Mouse (Mus musculus) retina, postnatal 1 day (tissue): ENCODE measurements around the gene Crb2.

ENCODE experiments used
- DNase-seq: peaks from one replicate; pipeline ENCODE4 v3.0.0-alpha.2; 2012

Crb2 gene

DNA sequence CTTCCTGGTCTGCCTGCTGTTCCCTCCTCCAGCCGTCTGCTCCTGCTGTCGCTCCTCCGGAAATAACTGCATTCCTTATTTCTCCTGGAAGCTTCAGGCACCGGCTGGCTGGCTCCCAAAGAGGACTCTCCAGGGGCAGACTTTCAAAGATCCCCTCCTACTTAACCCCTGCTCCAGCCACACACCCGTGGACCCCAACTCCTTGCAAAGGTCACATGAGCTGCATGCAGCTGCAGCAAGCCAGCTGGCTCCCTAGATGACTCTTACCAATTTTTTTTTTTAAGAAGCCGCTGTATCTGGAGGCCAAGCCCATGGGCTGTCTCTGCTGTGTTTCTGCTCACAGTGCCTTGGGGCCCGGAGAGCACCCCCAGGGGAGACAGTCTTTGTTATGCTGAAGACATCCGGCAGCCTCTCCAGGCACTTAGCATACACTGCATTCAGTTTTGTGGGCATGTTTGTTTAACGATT, 8.9 kb upstream of the Crb2 start:
- DNase-seq: no peak

DNA sequence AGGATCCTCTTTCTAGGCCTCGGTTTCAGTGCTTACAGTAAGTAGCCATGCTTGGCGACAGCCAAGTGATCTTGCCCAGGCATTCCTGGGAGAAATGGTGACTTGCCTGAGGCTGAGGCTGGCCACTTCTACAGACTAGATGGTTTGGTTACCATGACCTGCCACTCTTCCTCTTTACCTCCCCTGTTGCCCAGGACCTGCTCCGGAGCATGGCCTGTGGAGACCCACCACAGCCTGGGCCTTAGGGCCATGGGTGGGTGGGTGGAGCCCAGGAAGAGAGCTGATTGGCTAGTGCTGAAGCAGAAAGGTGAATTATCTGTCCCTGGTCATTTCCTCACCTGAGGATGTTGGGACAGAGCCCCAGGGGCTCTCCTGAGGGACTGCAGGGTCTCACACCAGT, 8.3 kb upstream of the Crb2 start:
- no peak for DNase-seq

DNA sequence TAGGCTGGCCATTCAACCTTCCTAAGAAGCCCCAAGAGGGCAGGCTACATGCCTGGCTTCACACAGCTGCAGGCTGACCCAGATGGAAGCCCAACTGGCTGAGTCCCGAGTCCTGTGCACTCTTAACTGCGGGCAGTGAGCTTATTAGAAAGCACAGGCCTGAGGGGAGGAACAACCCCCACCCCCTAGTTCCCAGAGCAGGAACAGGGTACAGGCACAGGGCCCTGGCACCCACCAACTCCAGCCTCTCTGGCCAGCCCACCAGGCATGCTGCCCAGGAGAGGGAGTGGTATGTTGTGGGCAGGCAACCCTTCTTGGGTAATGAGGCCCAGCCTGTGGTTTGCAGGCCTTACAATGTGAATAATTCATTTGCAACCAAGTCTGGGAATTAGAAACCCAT, 7.1 kb upstream of the Crb2 start:
- DNase-seq: no peak

DNA sequence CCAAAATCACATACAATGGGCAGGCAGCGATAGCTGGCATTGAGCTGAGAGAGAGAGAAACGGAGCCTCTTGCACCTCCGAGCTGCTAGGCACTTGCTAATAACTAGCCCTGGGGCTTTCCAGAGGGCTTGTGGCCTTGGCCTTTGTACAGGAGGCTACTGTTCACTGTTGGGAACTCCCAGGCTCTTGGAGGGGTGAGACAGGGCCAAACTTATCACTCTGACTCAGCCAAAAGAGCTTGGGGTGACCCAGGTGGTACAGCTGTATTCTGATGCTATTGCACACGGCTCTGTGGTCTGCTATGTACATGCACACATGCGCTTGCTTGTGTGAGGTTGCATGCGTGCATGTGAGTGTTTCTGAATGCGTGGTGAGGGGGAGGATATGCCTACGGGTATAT, 6.3 kb upstream of the Crb2 start:
- DNase-seq: no peak

DNA sequence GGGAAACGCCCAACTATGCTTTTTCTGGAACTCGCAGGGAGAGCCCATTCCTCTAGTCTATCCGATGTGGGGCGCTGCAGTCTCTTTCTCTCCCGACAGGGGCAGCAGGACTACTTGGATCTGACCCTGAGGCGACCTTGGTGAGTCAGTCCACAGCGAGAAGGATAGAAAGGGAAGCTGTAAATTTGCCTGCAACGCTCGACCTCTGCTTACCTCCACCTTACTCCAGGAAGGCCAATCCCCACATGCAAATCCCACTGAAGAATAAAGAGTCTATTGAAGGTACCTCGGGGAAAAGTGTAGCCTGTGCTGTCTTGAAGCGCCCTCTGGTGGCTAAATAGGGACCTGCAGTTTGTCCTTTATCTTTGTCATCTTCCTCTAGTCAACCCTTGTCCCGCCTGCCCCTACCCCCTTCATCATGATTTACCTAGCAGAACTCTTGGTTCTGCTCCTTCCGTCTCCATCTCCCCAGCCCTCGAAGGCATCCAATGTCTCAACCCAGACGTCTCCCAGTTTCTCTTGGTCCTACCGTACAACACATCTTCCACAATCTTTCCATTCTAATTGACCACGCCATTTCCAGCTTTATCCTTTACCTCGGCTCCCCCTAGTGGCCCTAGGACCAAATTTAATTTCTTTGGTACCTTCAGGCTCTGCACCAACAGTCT, 4.3 kb upstream of the Crb2 start:
- peak; percentile 91 for DNase-seq

DNA sequence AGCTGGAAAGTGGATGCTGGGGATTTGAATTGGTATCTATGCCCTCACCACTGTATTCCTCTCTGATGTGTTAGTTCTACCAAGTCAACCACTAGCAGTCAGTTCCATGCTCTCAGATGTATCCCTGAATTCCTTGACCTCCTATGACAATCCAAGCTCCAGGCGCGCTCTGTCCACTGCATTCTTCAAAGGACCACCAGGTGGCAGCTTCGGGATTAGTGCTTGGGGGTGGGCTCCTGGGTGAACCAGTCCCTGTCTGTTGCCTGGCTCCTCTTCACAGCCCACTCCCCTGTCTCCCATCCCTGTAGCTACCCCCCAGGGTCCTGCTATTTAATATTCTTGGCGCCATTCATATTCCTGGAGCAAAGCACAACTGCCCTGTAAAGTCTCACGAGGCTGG, 1.5 kb upstream of the Crb2 start:
- DNase-seq: peak; percentile 87

DNA sequence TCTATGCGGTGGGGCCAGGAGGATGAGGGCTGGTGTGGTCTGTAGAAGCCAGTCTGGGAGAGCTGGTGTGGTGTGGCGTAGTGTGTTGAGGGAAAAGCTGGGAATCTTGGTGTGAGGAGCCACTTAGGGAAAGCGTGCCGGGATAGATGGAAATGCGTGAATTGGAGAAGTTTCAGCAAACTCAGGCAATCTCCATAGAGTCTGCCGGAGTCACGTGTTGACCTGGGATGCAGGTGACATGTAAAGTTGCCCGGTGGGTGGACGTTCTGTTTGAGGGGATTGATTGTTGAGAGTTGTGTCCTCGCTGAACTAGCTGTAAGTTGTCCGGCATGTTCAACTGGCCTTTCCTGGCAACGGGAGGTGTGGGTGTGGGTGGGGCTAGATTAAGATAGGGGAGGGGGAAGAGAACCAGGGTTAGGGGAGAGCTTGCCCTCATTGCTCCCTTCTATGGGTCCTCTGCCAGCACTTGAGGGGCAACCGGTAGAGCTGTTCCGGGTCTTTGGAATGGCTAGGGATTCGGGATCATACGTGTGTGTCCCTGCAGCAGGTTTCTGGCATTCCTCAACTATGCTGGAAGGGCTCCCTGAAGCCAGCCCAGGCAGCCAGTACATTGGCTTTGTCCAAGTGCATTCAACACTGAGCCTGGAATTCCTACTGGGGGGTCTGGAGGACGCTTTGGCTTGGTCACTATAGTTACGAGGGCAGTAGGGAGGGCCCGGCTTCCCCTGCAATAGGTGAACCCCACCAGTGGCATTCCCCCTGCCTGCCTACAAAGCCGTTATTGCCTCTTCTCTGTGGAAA, 762 bp downstream of the Crb2 start:
- DNase-seq: peak; percentile 59

DNA sequence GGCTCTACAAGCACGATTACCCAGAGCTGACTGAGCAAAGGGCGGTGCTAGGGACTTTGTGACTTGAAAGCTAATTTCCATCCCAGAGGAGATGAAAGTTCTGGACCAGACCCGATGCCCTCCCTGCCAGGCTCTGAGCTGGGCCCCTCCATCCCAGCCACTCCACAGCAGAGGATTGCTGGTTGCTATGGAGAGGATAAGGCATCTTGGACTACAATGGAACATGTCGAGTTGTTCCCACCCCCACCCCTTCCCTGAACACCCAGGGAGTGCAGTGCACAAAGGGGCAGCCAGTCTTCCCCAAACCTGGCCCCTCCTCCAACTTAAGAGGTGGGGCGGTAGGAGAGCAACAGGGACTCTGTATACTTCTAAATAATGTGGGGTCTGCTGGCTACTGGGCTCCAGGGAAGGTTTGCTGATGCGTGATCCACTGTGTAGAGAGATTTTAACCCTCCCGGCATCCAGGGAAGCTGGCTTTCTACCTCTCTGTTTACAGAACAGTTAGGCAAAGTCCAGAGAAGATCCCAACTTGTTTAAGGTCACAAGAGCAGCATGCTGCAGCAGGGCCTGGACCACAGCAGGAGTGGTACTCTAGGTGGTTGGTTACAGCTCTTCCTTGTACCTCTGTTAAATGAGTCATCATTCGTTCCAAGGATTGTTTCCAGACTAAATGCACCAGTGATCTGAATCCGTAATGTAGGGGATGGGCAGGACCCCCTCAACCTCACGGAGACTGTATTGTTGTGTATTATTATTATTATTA, 2.1 kb downstream of the Crb2 start:
- peak; percentile 77 for DNase-seq

DNA sequence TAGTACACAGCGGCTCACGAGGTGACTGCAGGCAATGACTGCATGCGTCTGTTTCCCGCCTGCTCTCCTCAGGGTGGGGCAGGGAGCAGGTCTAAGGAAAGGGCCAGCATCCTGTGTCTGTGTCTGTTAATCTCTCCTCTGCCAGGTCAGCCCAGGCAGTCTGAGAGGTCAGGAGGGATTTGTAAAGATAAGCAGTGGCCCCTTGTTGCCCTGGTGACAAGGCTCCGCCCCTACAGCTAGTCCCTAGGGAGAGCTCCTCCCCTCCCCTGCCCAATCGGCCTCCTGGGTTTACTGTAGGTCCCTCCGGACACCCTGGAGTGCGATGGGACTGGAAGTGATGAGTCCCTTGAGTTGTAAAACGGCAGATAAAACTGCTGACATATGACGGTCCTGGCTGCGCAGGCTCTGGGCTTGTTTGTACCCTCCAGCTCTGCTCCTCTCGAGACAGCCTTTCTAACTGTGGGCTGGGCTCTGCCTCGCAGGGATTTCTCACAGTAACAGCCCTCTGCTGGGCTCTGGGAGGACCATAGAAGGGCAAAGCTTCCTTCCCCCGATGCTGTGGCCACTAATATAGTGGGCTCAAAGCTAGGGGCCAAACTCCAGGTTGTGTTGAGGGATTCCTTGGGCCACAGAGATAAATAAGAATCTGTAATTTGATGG, 4.4 kb downstream of the Crb2 start:
- DNase-seq: peak; percentile 95

DNA sequence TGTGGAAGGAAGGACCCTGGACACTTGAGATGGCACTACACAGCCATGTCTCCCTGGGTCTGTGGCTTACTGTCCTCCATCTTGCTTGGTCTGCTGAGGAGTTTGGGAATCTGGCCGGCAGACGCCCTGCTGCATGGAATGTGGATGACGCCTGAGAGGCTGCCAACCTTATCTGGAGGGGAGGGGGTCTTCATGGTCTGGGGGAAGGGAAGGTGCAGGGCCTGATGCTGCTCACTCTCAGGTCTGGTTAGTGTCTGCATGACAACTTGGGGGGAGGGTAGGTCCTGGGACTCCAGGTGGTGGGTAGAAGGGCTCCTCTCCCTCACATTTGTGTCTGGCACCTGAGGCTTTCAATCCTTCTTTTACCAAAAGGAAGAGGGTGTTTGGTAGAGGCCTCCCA, 5.4 kb downstream of the Crb2 start:
- no peak for DNase-seq

DNA sequence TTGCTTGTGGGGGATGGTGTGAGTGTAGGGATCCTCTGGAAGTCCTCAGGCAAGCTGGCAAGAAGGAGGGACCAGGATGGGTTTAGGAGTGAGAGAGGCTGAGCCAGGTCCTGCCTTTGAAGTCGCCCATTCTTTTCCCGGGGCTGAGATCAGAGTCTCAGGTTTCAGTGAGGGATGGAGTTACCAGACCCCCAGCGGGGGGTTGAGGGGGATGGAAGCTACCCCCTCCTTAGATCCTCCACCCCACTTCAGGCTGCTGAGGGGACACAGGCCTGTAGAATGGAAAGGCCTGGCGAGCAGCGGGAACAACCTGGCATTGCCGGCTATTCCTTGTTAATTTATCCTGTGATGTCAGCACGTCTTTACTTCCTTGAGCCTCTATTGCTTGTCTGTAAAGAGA, 6.0 kb downstream of the Crb2 start:
- no peak for DNase-seq

DNA sequence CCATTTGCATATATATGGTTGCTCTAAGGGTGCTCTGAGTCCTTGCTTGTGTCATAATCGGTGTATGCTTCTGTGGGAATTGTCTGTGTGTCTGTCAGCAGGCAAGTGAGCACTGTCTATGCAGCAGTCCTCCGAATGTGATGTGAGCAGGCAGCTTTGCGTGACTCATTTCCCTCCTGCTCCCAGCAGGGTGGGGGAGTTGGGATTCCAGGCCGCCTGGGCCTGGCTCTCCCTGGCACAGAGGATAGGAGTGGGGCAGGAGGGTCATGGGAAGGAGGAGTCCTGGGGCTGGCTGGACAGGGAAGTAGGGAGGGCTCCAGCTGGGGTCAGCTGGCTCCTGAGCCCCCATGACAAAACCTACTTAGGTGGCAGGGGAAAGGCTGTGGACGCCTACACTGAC, 8.4 kb downstream of the Crb2 start:
- DNase-seq: no peak

DNA sequence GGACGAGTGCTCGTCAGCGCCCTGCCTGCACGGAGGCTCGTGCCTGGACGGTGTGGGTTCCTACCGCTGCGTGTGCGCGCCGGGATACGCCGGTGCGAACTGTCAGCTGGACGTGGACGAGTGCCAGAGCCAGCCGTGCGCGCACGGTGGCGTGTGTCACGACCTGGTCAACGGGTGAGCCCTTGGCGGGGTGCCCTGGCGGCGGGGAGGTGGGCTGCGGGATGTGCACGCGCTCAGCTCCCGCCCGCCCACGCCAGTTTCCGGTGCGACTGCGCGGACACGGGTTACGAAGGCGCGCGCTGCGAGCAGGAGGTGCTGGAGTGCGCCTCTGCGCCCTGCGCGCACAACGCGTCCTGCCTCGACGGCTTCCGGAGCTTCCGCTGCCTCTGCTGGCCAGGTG, 10.4 kb downstream of the Crb2 start:
- DNase-seq: no peak

DNA sequence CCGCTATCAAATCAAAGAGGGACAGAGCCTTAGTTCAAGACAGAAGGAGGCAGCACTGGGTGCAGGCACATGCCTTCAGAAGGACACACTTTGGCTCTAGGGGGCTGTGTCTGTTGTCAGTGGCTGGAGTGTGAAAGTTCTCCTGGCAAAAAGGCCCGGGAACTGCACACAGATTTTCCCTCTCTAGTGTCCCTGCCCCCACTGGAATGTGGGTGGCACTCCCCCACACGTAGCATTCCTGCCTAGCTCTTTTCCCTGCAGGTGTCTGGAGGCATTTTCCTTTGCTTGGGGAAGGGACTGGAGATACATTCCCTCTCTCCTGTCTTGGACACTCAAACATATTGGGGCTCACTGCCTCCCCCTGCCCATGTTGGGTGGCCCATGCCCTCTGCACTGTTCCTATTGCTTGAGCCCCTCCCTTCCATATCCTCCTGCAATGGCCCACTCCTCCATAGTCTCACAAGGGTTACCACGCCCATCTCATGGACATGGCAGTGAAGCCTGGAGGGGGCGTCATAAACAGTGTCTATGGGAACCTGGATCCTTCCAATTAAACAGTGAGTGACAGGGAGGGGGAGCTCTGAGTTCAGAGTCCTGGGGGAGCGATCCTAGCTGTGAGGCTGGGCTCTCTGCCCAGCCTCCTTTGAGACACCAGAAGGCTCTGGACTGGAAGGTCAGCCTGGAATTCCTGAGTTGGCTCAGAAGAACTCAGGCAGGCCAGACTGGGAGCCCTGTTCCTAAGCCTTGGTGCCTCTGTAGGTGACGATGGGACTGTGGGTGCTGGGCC, 12.3 kb downstream of the Crb2 start:
- no peak for DNase-seq

DNA sequence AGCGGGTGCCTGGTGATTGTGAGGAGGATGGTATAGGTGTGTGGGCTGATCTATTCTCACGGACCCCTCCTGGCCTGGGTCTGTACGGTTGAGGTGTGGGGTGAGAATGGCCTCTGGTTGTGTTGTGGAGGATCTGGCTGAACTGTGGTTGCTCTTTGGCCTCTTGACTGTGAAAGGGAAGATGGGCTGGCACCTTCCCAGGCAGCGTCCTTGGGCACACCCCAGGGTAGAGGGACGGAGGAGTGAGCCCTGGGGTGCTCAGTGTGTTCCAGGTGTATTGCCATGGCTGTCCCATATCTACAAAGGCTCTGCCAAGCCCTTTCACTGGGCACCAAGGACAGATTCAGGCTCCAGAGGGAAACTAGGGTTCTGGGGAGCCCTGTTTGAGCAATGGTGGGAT, 13.0 kb downstream of the Crb2 start:
- no peak for DNase-seq

DNA sequence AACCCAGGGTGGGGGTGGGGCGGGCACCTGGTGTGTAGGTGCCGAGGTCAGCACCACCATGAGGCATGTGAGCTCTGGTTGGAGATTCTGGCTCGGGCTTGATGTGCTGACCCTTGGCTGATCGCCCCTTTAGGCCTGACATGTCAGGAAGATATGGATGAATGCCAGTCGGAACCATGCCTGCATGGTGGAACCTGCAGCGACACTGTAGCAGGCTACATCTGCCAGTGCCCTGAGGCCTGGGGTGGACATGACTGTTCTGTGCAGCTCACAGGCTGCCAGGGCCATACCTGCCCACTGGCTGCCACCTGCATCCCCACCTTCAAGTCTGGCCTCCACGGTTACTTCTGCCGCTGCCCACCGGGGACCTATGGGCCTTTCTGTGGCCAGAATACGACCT, 13.9 kb downstream of the Crb2 start:
- no peak for DNase-seq

DNA sequence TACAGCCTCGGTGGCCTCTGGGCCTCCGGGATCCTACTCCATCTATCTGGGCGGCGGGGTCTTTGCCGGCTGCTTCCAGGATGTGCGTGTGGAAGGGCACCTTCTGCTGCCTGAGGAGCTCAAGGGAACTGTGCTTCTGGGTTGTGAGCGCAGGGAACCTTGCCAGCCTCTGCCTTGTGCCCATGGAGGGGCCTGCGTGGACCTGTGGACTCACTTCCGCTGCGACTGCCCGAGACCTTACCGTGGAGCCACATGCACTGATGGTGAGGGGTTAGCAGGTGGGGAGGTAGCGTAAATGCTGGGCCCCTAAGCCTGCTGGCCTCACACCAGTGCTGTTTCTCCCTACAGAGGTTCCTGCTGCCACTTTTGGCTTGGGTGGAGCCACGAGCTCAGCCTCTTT, 14.7 kb downstream of the Crb2 start:
- no peak for DNase-seq

DNA sequence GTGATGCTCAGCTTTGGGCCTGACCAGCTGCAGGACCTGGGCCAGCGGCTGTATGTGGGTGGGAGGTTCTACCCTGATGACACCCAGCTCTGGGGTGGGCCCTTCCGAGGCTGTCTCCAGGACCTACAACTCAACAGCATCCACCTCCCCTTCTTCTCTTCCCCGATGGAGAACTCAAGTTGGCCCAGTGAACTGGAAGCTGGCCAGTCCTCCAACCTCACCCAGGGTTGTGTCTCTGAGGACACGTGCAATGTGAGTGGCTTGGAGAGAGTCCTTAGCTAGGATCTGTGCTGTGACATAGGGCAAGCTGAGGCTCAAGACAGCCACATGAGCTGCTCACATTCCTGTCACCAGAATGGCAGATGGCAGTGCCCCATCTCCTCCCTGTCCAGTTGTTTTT, 15.3 kb downstream of the Crb2 start:
- DNase-seq: no peak

DNA sequence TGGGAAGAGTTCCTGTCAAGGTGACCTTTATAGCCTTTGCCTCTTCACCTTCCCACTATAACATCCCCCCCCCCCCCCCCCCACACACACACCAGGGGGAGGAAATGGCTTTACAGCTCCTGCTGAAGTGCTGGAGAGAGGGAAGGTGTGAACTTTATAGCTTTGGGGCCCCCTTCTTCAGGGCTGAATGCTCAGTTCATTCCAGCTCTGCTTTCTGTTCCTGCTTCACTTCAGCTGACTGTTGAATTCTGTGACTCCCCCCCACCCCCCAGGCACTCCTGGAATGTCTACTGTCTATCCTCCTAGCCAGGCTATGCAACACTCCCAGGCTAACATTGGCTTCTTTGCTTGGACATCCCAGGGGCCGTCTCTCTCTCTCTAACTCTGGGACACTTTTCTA, 20.0 kb downstream of the Crb2 start:
- no peak for DNase-seq

DNA sequence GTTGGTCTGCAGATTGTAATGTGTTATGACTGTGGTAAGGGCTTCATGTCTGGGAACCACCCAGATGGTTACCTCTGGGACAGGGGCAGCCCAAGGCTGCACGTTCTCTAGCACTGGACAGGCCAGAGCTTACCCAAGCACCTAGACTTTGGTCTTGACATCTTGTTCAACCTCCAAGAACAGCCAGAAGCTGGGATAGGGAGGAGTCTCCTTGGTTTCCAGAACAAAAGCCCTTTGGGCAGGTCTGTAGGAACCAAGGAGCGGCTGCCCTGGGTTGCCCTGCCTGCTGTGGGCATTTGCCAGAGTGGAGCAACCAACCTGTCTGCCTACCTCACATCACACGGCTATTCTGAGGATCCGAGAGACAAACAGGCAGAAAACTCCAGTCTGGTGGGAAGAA, 21.0 kb downstream of the Crb2 start:
- no peak for DNase-seq

DNA sequence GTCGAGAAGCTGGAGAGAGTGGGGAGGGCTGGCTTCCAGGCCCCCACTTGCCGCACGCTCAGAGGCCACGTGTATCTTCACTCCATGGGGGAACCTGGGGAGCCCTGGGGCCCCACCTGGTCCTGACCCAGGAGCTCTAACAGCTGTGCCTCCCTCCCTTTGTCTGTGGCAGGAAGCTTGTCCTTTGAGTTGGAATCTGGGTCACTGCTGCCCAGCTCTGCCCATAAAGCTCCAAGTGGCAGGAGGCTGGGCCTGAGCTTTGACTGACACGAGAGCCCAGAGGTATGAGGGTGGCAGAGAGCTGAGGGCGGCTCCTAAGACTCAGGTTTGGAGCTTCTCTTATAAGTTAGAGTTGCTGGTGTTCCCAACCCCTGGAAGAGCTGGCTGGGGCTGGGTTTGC, 23.1 kb downstream of the Crb2 start:
- peak; percentile 90 for DNase-seq

DNA sequence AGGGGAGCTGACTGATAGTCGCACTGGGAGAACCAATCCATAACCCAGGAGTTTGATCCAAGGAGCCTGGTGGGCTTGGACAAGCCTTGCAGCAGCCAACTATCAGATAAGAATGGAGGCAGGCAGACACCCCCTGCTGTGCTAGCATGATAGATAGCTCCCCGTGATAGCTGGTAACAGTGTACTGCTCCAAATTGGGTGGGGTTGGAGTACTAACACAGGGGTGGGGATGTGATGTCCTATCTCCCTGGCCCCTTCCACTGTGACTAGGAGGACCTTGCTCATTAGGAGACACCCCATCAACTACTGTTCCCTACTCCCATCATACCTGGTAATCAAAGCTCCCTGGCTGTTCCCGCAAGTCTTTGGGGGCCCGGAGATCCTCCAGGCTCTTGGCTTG, 25.6 kb downstream of the Crb2 start:
- DNase-seq: no peak
